Mouse (Mus musculus): ENCODE measurements around the gene Gstm3. TPM values are rescaled to one million over a fixed set of nuclear protein-coding genes. Genes with fewer than 3 reads are reported as not detected.

Gene Gstm3
- not detected in 4 replicates for total RNA-seq (2023)

DNA sequence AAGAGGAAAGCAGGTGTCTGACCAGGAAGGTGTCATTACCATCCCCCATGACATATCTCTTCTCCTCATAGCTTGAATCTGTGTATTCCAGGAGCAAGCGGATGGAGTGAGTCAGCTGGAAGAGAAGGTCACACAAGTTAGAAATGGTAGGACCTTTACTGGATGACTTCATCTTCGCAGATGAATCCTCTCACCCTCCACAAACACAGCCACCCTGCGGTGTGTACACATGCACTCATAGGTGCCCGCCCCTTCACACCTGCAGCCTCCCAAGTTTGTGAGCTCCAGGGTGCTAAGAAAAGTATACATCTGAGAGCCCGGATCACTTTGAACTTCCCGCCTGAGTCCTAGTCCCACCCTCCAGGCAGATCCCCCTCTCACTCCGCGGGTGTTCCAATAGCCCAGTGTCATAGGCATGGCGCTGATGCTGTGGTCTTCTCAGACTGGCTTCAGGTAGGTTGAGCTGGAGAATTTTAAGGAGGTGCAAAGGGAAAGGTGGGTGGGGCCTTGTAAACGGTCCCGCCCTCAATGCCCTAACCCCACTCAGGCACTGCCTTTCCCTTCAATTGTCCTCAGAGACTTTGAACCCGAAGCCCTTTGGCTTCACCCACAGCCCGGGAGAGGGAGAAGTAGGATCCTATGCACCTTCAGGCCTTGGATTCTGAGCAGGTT lies at the start of gene Gstm3:
TSS of gene Gstm3 (minus strand) at position 560 of the 672 bp plus-strand sequence.

DNA sequence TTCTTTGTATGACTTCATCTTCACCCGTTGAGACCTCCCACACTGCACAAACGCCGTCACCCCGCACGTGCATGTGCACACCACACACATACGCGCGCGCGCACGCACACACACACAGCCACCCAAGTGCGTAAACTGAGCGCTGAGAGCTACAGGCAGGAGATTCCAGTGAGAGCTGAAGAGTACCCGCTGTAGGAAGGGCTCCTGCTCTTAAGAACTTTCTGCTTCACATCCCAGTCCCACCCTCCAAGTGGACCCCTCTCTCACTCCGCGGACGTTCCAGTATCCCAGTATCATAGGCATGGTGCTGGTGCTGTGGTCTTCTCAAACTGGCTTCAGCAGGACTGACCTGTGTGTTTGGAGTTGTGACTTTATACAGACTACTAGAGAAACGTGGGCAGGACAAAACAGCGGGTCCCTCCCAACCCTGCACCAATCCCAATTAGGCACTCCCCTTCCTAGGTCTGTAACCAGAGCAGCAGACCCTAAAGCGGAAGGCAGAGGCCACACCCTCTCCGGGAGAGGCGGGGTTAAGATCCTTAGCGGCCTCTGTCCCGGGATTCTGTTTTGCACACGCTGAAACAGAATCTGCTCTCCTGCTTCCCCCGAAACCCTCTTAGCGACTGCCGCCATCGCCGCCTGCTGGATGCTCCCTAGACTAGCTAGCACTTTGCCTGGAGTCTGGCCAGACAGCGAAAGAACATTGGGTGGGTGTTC lies 48.5 kb upstream of the Gstm3 start, which contains the start of gene Gstm1:
TSS of gene Gstm1 (minus strand) at position 501 of the 717 bp plus-strand sequence.

DNA sequence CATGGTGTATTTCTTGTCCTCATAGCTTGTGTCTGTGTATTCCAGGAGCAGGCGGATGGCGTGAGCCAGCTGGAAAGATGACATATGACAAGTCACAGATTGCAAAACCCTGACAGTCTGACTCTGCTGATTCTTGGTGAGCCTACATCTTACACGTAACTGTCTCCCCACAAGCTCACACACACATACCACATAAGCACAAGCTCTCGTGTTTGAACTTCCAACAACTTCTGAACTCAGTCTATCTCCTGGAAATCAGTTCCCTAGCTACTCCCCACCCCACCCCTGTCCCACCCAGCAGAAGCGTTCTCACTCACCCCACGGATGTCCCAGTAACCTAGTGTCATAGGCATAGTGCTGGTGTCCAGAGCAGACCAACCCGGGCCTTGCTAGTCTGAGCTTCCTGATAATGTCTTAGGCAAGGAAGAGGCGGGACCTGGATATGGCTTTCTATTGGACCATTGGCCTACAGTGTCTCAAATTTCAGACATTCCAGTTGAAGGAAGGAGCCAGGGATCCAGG lies 17.0 kb upstream of the Gstm3 start, which contains the start of gene Gstm2:
TSS of gene Gstm2 (minus strand) at position 413 of the 522 bp plus-strand sequence.

DNA sequence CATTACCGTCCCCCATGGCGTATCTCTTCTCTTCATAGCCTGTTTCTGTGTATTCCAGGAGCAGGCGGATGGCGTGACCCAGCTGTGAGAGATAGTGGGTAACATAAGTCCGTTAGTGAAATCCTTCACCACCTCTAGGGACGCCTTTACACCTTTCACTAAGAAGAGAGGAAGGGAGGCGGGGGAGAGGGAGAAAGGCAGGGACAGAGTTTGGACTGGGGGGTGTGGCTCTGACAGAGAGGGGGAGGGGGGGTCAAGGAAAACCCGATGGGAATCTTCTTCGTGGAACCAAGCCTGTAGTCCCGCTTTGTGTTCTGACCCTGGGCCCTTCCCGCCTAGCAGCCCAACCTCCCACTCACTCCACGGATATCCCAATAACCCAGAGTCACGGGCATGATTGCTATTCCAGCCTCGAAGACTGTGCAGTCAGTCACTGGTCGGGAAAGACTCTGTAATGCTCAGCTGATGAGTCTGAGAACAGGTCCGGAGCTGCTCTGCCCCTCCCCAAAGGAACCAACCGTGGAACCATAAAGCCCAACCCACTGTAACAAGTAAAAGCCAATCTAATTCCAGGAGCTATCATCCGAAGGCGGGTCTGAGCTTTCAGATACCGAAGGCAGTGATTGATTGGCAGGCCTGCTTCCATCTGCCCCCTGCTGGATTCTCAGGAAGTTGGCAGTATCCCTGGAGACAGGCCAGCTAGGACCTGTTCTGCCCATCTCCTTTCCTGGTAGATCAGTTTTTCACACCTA lies 25.7 kb downstream of the Gstm3 start, which contains the start of gene Gstm6:
TSS of gene Gstm6 (minus strand) at position 511 of the 752 bp plus-strand sequence.

DNA sequence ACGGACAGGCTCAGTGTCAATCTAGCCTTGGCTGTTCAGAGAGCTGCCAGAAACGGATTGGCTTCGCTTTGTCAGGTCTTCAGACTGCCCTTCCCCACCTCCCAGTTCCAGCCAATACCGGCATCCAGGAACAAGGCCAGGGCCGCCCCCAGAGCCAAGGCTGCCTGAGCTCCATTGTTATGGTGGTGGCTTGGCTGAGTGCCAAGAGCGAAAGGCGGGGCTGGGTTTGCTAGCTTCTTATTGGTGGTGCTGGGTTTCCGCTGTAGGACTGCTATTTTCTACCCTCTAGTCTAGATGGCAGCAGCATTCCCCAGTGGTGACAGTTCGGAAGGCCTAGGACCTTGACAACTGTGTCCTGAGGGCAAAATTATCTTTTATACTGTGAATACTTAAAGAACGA lies 37.4 kb downstream of the Gstm3 start, which contains the start of gene Gstm7:
TSS of gene Gstm7 (minus strand) at position 148 of the 400 bp plus-strand sequence.

Other genes starting within 250 kb of the Gstm3 start
- gene Csf1, start 208.8 kb downstream of the Gstm3 start, total RNA-seq (2023): 7.1 to 13.1 TPM (median 8.4 TPM) in 4 replicates
- gene Eps8l3, start 92.1 kb downstream of the Gstm3 start, total RNA-seq (2023): not detected in 4 replicates
- gene Gstm5, start 73.5 kb downstream of the Gstm3 start, total RNA-seq (2023): not detected in 4 replicates
- gene Gstm7, start 37.5 kb downstream of the Gstm3 start, total RNA-seq (2023): 2.2 to 5.0 TPM (median 3.5 TPM) in 4 replicates
- not detected in 4 replicates for gene Gstm6, start 25.5 kb downstream of the Gstm3 start, total RNA-seq (2023)
- gene Gstm2, start 17.2 kb upstream of the Gstm3 start, total RNA-seq (2023): not detected in 4 replicates
- 10.8 to 17.9 TPM (median 14.0 TPM) in 4 replicates for gene Gstm1, start 48.7 kb upstream of the Gstm3 start, total RNA-seq (2023)
- 3.1 to 6.2 TPM (median 3.8 TPM) in 4 replicates for gene Gstm4, start 75.6 kb upstream of the Gstm3 start, total RNA-seq (2023)
- 21.9 to 28.4 TPM (median 26.9 TPM) in 4 replicates for gene Ampd2, start 117.4 kb upstream of the Gstm3 start, total RNA-seq (2023)
- 0.51 to 0.72 TPM in 2 of 4 replicates, not detected in the others for gene Gnat2, start 123.5 kb upstream of the Gstm3 start, total RNA-seq (2023)
- gene Gnai3, start 176.9 kb upstream of the Gstm3 start, total RNA-seq (2023): 65.9 to 72.0 TPM (median 67.8 TPM) in 4 replicates
- not detected in 4 replicates for gene Gpr61, start 185.6 kb upstream of the Gstm3 start, total RNA-seq (2023)
- 1.8 to 2.7 TPM (median 1.9 TPM) in 4 replicates for gene Amigo1, start 217.1 kb upstream of the Gstm3 start, total RNA-seq (2023)
- 27.9 to 29.8 TPM (median 28.9 TPM) in 4 replicates for gene Cyb561d1, start 231.9 kb upstream of the Gstm3 start, total RNA-seq (2023)
- gene Atxn7l2, start 241.7 kb upstream of the Gstm3 start, total RNA-seq (2023): 35.2 to 39.3 TPM (median 36.6 TPM) in 4 replicates

Data from B cell, adult 62 days (primary cell).